Mouse (Mus musculus): Measurements from ENCODE around the gene Mcm3.

Gene Mcm3

GRCm38 (mm10) chr1:20839911-20840310 is 19.8 kb upstream of the Mcm3 start:
- H3K27me3 ChIP-seq (ENCODE audit: insufficient read depth, low read length) = no peaks in the 10 kb centered on the region
- TF ChIP-seq CTCF (conservative IDR thresholded peaks at IDR 0.05; ENCODE audit: low read length) (no peak), POU5F1 (IDR thresholded peaks at IDR 0.05; ENCODE audit: borderline replicate concordance, low read length) (no peak), NANOG (IDR thresholded peaks at IDR 0.05; ENCODE audit: borderline replicate concordance, low read length) (no peak)
- H3K9me3 ChIP-seq (ENCODE audit: low read length) = no peaks in the 10 kb centered on the region

GRCm38 (mm10) chr1:20836551-20837125 is 16.5 kb upstream of the Mcm3 start:
- Histone ChIP-seq H3K36me3 (ENCODE audit: insufficient read depth, low read length) (no peaks in the 10 kb centered on the region), H3K27me3 (ENCODE audit: insufficient read depth, low read length) (no peaks in the 10 kb centered on the region), H3K9me3 (ENCODE audit: low read length) (no peaks in the 10 kb centered on the region), H3K4me1 (replicated peaks; ENCODE audit: low read depth, low read length) (no peaks in the 10 kb centered on the region), H3K4me3 (replicated peaks; ENCODE audit: low read length) (no peak overlapping the region)
- TF ChIP-seq POU5F1 (IDR thresholded peaks at IDR 0.05; ENCODE audit: borderline replicate concordance, low read length) = no peak
- no peak for TF ChIP-seq NANOG (IDR thresholded peaks at IDR 0.05; ENCODE audit: borderline replicate concordance, low read length)
- no peak for TF ChIP-seq CTCF (conservative IDR thresholded peaks at IDR 0.05; ENCODE audit: low read length)

More at GRCm38 (mm10) chr1:20839911-20840310, 19.8 kb upstream of the Mcm3 start:
- Histone ChIP-seq H3K4me3 (replicated peaks; ENCODE audit: low read length) (no peak overlapping the region), H3K4me1 (replicated peaks; ENCODE audit: low read depth, low read length) (no peaks in the 10 kb centered on the region), H3K36me3 (ENCODE audit: insufficient read depth, low read length) (no peaks in the 10 kb centered on the region)

DNA sequence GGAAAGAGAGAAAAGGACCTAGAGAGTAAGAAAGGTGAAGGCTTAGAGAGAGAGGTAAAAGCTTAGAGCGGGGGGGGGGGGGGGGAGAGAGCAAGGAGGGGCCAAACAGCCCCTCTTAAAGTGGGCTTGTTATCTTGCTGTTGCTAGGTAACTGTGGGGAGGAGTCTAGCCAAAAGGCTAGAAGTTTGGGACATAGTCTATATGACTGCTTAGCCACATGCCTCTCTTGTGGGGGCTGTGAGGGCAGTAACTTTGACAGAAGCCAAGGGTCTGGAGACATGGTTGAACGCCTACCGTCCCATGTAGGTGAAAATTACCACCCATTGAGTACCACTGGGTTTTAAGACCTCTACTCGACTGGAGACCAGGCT is 13.0 kb upstream of the Mcm3 start:
- Histone ChIP-seq H3K9me3 (ENCODE audit: low read length) (no peaks in the 10 kb centered on the region), H3K36me3 (ENCODE audit: insufficient read depth, low read length) (no peaks in the 10 kb centered on the region), H3K4me3 (replicated peaks; ENCODE audit: low read length) (no peak overlapping the region), H3K27me3 (ENCODE audit: insufficient read depth, low read length) (no peaks in the 10 kb centered on the region), H3K4me1 (replicated peaks; ENCODE audit: low read depth, low read length) (no peaks in the 10 kb centered on the region)
- TF ChIP-seq NANOG (IDR thresholded peaks at IDR 0.05; ENCODE audit: borderline replicate concordance, low read length) = no peak
- no peak for TF ChIP-seq CTCF (conservative IDR thresholded peaks at IDR 0.05; ENCODE audit: low read length)
- TF ChIP-seq POU5F1 (IDR thresholded peaks at IDR 0.05; ENCODE audit: borderline replicate concordance, low read length) = no peak

GRCm38 (mm10) chr1:20832473-20833140 is 12.5 kb upstream of the Mcm3 start:
- H3K4me1 ChIP-seq (replicated peaks; ENCODE audit: low read depth, low read length) = no peaks in the 10 kb centered on the region
- no peaks in the 10 kb centered on the region for H3K27me3 ChIP-seq (ENCODE audit: insufficient read depth, low read length)
- no peaks in the 10 kb centered on the region for H3K36me3 ChIP-seq (ENCODE audit: insufficient read depth, low read length)
- H3K9me3 ChIP-seq (ENCODE audit: low read length) = no peaks in the 10 kb centered on the region
- no peak for TF ChIP-seq CTCF (conservative IDR thresholded peaks at IDR 0.05; ENCODE audit: low read length)
- TF ChIP-seq POU5F1 (IDR thresholded peaks at IDR 0.05; ENCODE audit: borderline replicate concordance, low read length) = no peak
- no peak for TF ChIP-seq NANOG (IDR thresholded peaks at IDR 0.05; ENCODE audit: borderline replicate concordance, low read length)
- no peak overlapping the region for H3K4me3 ChIP-seq (replicated peaks; ENCODE audit: low read length)

- Histone ChIP-seq H3K27me3 (ENCODE audit: insufficient read depth, low read length) (no peaks in the 10 kb centered on the region), H3K4me1 (replicated peaks; ENCODE audit: low read depth, low read length) (no peaks in the 10 kb centered on the region)
Measured at GRCm38 (mm10) chr1:20830546-20830945, 10.4 kb upstream of the Mcm3 start.

DNA sequence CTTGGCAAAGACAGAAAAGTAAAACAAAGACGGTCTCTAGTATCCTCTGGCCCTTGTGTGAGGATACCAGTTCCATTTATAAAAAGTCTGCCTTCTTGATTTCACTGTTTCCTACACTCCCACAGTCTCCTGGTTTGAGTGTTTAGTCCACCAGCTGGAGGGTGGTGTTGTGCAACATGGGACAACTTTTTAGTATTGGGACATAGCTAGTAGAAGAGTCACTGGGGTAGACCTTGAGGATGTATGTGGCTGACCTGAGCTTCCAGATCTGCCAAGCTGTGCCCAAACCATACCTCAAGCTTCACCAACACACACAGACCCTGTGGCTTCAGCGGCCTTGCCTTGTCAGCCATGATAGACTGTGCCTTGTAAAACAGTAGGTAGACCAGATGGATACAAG is 7.9 kb upstream of the Mcm3 start:
- no peaks in the 10 kb centered on the region for H3K9me3 ChIP-seq (ENCODE audit: low read length)
- no peaks in the 10 kb centered on the region for H3K4me1 ChIP-seq (replicated peaks; ENCODE audit: low read depth, low read length)
- H3K36me3 ChIP-seq (ENCODE audit: insufficient read depth, low read length) = no peaks in the 10 kb centered on the region
- H3K4me3 ChIP-seq (replicated peaks; ENCODE audit: low read length) = no peak overlapping the region
- H3K27me3 ChIP-seq (ENCODE audit: insufficient read depth, low read length) = no peaks in the 10 kb centered on the region
- TF ChIP-seq CTCF (conservative IDR thresholded peaks at IDR 0.05; ENCODE audit: low read length) (no peak), NANOG (IDR thresholded peaks at IDR 0.05; ENCODE audit: borderline replicate concordance, low read length) (no peak), POU5F1 (IDR thresholded peaks at IDR 0.05; ENCODE audit: borderline replicate concordance, low read length) (no peak)

More at GRCm38 (mm10) chr1:20830546-20830945, 10.4 kb upstream of the Mcm3 start:
- no peak for TF ChIP-seq NANOG (IDR thresholded peaks at IDR 0.05; ENCODE audit: borderline replicate concordance, low read length)
- TF ChIP-seq POU5F1 (IDR thresholded peaks at IDR 0.05; ENCODE audit: borderline replicate concordance, low read length) = no peak
- TF ChIP-seq CTCF (conservative IDR thresholded peaks at IDR 0.05; ENCODE audit: low read length) = no peak
- Histone ChIP-seq H3K4me3 (replicated peaks; ENCODE audit: low read length) (no peak overlapping the region), H3K36me3 (ENCODE audit: insufficient read depth, low read length) (no peaks in the 10 kb centered on the region), H3K9me3 (ENCODE audit: low read length) (no peaks in the 10 kb centered on the region)

- TF ChIP-seq POU5F1 (IDR thresholded peaks at IDR 0.05; ENCODE audit: borderline replicate concordance, low read length) = no peak
- Histone ChIP-seq H3K9me3 (ENCODE audit: low read length) (no peaks in the 10 kb centered on the region), H3K4me3 (replicated peaks; ENCODE audit: low read length) (no peak overlapping the region), H3K36me3 (ENCODE audit: insufficient read depth, low read length) (no peaks in the 10 kb centered on the region), H3K4me1 (replicated peaks; ENCODE audit: low read depth, low read length) (0 out of 2 replicates have a peak, but pooled peaks cover 5% of the 10 kb centered on the region), H3K27me3 (ENCODE audit: insufficient read depth, low read length) (no peaks in the 10 kb centered on the region)
Measured at GRCm38 (mm10) chr1:20825036-20825435, 4.9 kb upstream of the Mcm3 start.

- peaks cover 5% of the 10 kb centered on the region; the same call in 1 of the 2 replicates for H3K4me1 ChIP-seq (replicated peaks; ENCODE audit: low read depth, low read length)
- no peak overlapping the region for H3K4me3 ChIP-seq (replicated peaks; ENCODE audit: low read length)
- no peaks in the 10 kb centered on the region for H3K27me3 ChIP-seq (ENCODE audit: insufficient read depth, low read length)
- no peaks in the 10 kb centered on the region for H3K36me3 ChIP-seq (ENCODE audit: insufficient read depth, low read length)
- no peaks in the 10 kb centered on the region for H3K9me3 ChIP-seq (ENCODE audit: low read length)
- no peak for TF ChIP-seq POU5F1 (IDR thresholded peaks at IDR 0.05; ENCODE audit: borderline replicate concordance, low read length)
- no peak for TF ChIP-seq NANOG (IDR thresholded peaks at IDR 0.05; ENCODE audit: borderline replicate concordance, low read length)
- no peak for TF ChIP-seq CTCF (conservative IDR thresholded peaks at IDR 0.05; ENCODE audit: low read length)
Measured at GRCm38 (mm10) chr1:20823906-20824305, 3.8 kb upstream of the Mcm3 start.

DNA sequence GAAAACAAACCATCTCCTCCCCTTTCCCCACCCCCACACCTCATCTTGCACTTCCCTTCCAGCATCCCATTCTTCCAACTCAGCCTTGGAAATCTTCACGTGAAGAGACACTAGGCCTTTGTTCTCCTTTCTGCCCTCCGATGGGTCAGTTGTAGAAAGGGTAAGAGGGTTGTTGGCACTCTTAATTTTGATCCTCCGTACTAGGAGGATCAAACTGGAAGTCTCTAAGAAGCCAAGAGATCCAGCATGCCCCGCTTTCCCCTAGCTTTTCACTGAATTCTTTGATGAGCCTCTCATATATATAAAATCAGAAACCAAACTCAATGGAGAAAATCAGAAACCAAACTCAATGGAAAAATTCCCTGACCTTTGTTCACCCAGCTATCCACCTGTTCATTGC is 3.4 kb upstream of the Mcm3 start:
- H3K4me3 ChIP-seq (replicated peaks; ENCODE audit: low read length) = no peak overlapping the region
- H3K36me3 ChIP-seq (ENCODE audit: insufficient read depth, low read length) = peaks cover 3% of the 10 kb centered on the region
- H3K4me1 ChIP-seq (replicated peaks; ENCODE audit: low read depth, low read length) = peaks cover 10% of the 10 kb centered on the region
- H3K27me3 ChIP-seq (ENCODE audit: insufficient read depth, low read length) = no peaks in the 10 kb centered on the region
- no peaks in the 10 kb centered on the region for H3K9me3 ChIP-seq (ENCODE audit: low read length)
- TF ChIP-seq NANOG (IDR thresholded peaks at IDR 0.05; ENCODE audit: borderline replicate concordance, low read length) = no peak

Measured in E14TG2a.4 (cell line).